Mouse (Mus musculus) CD4-positive helper T cell, adult 2 months (primary cell): ENCODE measurements around the gene Cdca7.

Experiments
- DNase-seq: peaks from one replicate; pipeline ENCODE4 v3.0.0-alpha.2; 2012; ENCODE audit warnings: low read depth, missing footprints, low spot score

The Cdca7 gene

GRCm38 (mm10) chr2:72491650-72492049 lies 15.7 kb downstream of the Cdca7 start:
- DNase-seq, result no peak

DNA sequence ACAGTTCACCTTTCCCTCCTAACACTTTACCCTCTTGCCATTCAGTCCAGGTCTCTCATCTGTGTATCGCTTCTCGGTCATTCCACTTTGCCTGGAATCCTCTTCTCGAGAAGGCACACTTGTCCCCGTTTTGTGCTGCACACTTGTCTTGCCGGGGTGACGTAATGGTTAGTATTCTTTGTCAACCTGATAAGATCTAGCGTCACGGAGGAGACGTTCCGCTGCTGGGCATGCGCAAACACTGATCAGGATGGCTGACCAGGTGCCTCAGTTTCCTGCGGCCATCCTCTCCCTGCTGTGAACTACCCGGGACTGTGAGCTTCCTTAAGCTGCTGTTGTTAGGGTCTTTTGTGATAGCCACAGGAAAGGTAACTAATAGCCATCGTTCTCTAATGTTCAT lies 17.1 kb downstream of the Cdca7 start:
- peak; percentile 49 for DNase-seq

DNA sequence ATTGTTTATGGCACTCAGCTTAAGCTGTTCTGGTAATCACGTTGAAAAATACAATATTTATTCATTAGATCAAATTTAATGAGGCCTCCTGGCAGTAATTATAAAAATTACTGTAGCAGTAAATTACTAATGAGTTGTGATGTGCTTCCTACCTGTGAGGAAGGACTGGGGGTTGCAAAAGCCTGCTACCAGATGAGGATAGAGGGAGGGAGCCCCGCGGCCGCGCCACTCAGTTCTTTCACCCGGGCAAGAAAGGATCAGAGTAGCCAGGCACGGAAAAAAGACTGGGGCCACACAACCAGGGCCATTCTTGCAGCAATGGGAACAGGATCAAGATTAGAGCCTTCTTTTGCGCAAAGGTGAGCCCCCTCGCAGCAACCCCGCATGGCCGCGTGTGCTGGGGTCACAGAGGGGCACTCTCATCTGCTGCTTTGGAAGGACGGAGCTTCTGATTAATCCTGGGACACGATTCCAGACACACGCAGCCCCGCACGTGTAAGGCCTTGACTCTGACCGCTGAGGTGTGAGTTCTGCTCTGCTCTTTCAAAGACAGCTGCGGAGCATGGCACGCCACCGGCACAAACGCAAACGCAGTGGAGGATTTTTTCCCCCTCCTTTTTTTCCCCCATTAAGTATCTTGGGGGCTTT lies 23.2 kb downstream of the Cdca7 start:
- no peak for DNase-seq

DNA sequence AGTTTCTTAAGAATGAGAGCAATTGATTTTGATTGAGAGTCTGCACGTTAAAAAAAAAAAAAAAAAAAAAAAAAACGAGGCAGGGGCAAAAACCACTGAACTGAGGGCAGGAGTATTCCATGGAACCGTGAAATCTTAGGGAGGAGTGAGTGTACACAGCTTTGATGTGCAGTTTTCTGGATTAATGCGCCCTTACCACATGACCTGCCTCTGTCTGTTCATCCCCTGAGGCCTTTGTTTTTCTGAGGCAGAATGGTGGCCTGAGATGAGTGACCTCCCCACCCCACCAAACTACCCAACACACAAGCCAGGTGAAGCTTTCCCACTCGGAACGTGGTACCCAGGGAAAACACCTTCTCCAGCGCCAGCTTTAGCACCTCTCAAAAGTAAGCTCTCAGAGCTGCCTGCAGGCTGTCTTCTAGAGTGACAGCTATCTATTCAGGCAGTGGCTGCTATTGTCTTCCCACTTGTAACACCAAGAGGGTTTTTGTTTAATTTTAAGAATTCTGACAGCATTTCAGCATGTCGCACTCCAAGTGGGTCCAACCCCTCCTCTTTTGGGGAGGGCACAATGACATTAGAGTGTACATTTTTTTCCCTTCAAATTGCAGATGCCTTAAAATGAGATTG lies 23.9 kb downstream of the Cdca7 start:
- no peak for DNase-seq

DNA sequence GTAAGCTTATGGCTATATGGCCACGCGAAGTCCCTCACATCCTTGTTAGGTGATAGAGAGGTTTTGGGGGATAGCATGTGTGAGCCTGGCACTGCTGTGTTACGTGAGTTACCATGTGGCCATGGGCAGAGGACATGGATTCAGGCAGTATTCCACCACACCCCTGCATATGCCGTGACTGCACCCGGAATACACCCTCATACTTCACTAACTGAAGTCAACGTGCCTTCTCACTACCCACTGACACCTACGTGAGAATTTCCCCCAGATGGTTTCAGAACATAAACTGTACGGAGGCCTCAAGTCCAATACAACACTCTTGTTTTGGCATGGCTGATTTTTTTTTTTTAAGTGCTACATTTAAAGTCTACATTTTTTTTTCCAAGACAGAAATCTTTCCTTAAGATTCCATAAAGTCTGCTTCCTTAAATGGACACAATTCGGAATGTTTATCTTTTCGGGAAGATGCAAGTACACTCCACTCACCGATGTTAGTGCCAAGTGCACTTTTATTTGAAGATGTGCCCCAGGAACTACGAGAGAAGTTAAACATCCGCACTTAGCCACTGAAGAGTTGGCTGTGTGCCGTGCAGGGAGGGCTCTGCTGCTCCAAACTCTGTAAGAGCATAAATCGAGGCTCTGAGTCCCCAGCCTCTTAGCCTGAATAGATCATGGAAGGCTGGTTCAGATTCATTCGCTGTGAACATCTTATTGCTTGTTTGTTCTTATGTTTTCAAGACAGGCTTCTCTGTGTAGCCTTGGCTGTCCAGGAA lies 26.3 kb downstream of the Cdca7 start:
- DNase-seq, result no peak

DNA sequence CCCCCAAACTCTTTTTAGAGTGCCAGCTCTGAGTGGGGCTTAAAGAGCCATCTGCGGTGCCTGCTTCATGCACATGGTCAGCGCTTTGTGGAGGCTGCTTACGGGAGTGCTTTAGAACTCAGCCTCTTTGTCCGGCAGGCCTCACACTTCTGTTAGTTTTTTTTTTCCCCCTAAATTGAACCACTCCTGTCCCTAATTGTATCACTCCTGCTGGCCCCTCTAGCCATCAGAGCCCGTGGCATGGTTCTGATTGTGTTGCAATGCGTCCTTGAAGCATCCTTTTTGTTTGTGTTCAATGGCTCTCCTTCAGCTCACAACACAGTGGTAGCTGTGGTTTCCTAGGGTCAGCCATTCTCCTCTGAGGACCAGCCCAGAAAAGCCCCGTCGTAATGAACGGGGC lies 27.7 kb downstream of the Cdca7 start:
- DNase-seq, result no peak

DNA sequence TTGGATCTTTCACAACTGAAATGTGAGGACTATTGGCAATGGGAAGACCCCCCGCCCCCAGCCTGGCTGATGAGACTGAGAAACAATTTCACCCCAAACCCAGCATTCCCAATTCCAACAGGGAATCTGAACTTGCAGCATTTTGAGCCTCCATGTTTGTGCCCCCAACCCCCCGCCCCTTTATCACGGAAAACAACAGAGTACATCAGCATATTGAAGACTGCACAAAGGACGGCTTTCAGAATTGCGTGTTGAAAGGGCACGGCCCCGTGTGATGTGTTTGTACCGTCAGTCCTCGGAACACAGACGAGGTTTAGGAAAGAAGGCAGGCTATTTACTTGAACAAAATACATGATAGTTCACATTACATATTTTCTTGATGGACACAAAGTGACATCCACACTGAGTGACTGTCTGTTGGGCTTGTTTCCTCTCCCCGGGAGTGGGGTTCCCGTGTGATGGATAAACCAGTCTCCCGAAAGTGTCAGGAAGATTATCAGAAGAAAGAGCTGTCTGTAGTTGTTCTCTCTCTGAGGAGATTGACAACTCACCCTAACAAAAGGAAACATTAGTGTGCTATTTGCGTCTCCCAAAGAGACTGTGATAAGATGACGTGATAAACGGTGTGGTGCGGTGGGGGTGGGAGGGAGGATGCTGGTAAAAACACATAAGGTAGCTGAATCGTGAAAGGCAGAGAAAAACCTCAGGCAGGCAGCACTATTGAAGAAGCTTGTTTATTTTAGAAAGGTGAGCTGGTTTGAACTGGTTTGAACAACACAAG lies 32.1 kb downstream of the Cdca7 start:
- peak; percentile 19 for DNase-seq

DNA sequence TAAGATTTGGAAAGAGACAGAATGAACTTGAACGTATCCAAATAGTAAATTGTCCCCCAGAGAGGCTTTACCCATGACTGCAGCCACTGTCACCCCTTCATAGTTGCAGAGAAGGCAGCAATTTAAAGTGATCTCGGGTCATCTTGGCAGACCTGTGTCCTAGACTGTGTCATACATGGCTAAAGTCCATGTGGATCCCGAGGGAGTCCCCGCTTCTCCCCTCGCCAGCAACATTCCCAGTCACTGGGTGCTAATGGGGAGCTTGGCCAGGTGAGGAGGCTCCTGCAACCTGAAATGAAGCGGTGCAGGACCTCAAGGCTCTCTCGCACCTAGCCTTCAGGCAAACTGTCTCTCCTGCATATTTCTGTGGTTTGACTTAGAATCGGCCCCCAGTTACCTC lies 32.9 kb downstream of the Cdca7 start:
- DNase-seq, result no peak

DNA sequence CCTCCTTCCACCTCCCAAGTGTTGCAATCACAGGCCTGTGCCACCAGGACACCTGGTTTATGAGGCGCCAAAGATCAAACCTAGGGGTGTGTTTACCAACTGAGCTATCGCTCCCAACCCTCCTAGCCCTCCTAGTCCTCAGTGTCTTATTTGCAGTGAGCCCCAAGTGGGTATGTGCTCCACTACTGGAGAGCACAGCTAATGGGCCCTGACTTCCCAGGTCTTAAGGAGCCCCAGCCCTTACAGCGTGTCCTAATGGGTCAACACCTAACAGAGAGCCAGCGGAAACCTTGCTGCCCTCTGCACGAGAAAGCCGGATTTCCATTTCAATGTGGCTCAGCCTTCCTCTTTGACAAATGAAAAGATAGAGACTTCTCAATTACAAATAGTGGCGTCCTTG lies 39.6 kb downstream of the Cdca7 start:
- no peak for DNase-seq

DNA sequence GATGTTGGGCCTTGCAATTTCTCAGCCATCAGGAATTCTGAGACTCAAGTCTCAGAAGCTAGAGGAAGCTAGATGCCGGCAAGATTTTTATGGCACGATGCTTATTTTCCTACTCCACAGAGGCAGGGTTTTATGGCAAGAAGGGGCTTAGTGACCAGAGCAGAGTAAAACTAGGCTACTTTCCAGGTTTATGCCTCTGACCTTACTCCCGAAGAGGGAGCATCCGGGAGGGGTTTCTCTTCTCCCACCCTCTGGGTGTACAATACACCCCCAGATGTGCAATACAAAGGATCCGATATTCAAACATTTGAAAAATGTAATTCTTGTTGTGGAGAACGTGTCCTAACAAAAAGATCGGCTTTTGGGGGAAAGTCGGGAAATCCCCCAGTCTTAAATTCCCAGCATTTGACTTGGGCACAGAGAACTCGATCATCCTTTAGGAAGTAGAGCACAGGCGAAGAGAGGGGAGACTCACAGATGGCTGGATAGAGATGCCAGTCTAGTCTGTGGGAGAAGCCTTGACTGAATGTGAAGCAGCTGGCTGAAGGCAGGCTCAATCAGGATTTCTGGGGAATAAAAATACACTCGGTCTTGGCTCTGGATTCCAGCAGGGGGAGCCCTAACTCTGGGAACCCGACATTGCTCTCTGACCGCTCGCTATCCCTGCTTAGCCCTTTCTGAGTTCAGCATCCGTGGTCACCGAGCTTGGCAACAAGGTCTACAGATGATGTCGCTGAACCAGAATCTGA lies 40.2 kb downstream of the Cdca7 start:
- peak; percentile 6 for DNase-seq

DNA sequence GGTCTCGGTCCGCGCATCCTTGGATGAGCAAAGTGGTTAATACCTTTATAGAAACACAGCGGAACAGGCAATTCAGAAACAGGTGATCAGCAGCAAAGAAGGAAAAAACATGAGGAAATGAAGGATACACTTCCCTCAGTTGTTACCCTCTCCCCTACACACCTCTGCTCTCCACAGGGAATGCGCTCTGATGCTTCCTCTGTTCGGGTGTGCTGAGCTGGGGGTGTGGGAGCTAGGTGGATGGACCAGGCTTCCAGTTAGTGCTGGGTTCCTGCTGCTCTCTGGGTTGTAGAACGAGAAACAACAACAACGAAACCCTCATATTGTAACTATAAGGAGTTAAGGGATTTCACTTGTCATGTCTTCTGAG lies 40.7 kb downstream of the Cdca7 start:
- DNase-seq, result no peak

DNA sequence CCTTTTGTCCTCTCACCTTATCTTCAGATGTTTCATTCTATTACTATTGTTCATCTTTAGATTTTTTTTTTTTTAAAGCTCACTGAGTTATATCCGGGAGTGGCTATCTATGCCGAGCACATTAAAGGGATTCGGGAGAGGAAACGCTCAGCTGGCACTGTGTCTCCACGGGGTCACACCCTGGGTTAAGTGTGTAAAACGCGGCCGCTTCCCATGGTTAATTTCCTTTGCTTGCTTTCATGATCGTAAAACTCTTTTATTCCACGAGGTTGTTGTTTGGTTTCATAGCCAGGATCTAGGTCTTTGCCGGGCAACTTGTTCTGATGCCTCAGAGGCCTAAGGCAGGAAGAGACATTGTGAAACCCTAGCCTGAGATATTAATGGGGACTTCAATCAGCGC lies 48.1 kb downstream of the Cdca7 start:
- DNase-seq, result no peak

DNA sequence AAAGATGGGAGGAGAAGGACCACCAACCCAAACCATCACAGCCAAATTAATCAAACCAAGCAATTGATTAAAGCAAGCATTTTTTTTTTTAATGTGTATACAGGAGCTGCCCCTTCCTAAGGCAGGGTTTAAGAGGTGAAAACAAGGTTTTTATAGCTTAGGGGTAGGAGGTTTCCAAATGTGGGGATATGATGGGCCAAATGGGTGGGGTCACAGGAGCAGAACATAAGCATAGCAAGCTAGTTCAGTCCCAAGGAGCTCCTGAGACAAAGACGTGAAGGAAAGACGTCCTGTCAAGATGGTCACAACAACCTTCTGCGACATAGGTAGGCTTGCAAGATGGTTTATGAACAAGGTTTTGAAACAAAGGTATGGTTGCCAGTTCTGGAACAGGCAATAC lies 49.6 kb downstream of the Cdca7 start:
- no peak for DNase-seq

DNA sequence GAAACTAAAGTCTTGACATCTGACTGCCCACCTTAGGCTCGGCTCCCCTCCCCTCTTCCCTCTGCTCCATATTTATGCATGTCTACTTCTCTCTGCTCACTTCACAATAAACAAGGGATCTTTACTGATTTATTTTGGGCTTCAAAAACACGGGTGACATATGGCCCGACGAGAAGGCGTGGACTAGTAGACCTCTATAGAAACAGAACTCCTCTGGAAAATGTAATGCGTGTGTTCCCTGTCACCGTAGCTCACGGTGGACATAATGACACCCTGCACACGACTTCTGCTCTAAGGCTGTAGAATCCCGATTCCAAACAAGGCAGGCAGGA lies 53.0 kb downstream of the Cdca7 start:
- DNase-seq, result no peak

GRCm38 (mm10) chr2:72529358-72530319 lies 53.7 kb downstream of the Cdca7 start:
- no peak for DNase-seq

- DNase-seq, result peak; percentile 8
Measured at GRCm38 (mm10) chr2:72535889-72536288, 59.9 kb downstream of the Cdca7 start.
